In genomic region chr9:21509772-21510688, GRCm38 (mm10) we compare ENCODE assay signal across 7 mouse cellular contexts. TPM values are rescaled to one million over a fixed set of nuclear protein-coding genes. Genes with fewer than 3 reads are reported as not detected.
DNase-seq lines count a peak whose midpoint lies in the region; ATAC-seq lines count a peak whose summit lies in the region.

TSS of gene Tmed1 (minus strand) at chr9:21510252.

- 0 out of 2 replicates have a peak, but pooled peaks cover 2% of the 10 kb centered on the region for H3K9me3 ChIP-seq in intestine, embryonic 15.5 days
- no peaks in the 10 kb centered on the region for H3K9me3 ChIP-seq in midbrain, embryonic 10.5 days (replicated peaks)

- peak; percentile 97 for ATAC-seq in intestine, embryonic 15.5 days

- H3K4me2 ChIP-seq in intestine, embryonic 15.5 days (replicated peaks): peak within 1 kb of the TSS; percentile 73

- peaks cover 21% of the 10 kb centered on the region for H3K36me3 ChIP-seq in intestine, embryonic 15.5 days
- peaks cover 42% of the 10 kb centered on the region for H3K36me3 ChIP-seq in midbrain, embryonic 10.5 days

- H3K27ac ChIP-seq in intestine, embryonic 15.5 days: peak within 1 kb of the TSS; percentile 94
- peak within 1 kb of the TSS; percentile 92 for H3K27ac ChIP-seq in midbrain, embryonic 10.5 days (replicated peaks)

- intact Hi-C loops in gastrocnemius, postnatal 36 days (cut with DNase I): no loop called here
- intact Hi-C loops in left cerebral cortex, postnatal 25 days (cut with DNase I): loop anchor here (2.0 kb wide), 1 partner anchor 37 kb away; the partner anchor contains the start of gene Carm1

- H3K27me3 ChIP-seq in intestine, embryonic 15.5 days (replicated peaks): no peaks in the 10 kb centered on the region
- no peaks in the 10 kb centered on the region for H3K27me3 ChIP-seq in midbrain, embryonic 10.5 days (ENCODE audit: low read depth, poor library complexity, severe bottlenecking)

- WGBS in intestine, embryonic 15.5 days: under 1% methylated on average over 44 of the region's 44 CpGs
- under 1% methylated on average over 44 of the region's 44 CpGs for WGBS in midbrain, embryonic 10.5 days

- peaks cover 10% of the 10 kb centered on the region; the same call in 1 of the 2 replicates for H3K4me1 ChIP-seq in intestine, embryonic 15.5 days (replicated peaks)
- H3K4me1 ChIP-seq in midbrain, embryonic 10.5 days: peaks cover 20% of the 10 kb centered on the region

- peak; percentile 96 for DNase-seq in adrenal gland, adult 2 months
- DNase-seq in embryo, embryonic 11.5 days (ENCODE audit: low read depth, low spot score): peak; percentile 90
- DNase-seq in gastrocnemius, postnatal 36 days: peak; percentile 89 to 92
- peak; percentile 96 to 98 for DNase-seq in left cerebral cortex, postnatal 25 days (ENCODE audit: low spot score in 2 of 2)
- DNase-seq in midbrain, embryonic 10.5 days (ENCODE audit: low spot score): peak; percentile 96
- DNase-seq in right cerebral cortex, postnatal 4 days: peak; percentile 89

- peak within 1 kb of the TSS; percentile 83 for H3K9ac ChIP-seq in intestine, embryonic 15.5 days

- peak within 1 kb of the TSS; percentile 85 for H3K4me3 ChIP-seq in intestine, embryonic 15.5 days (replicated peaks)
- H3K4me3 ChIP-seq in midbrain, embryonic 10.5 days: peak within 1 kb of the TSS; percentile 75

RNA-seq across cellular contexts. Expression of gene Tmed1, which starts in this region (rescaled TPM):
- total RNA-seq in adrenal gland, adult 2 months (2021): 10 to 100 TPM; 22.6 to 36.6 TPM
- polyA plus RNA-seq in adrenal gland, adult 2 months (2012; rRNA removed): 34.9 and 36.4 TPM in 2 replicates
- 10 to 100 TPM; 24.4 to 34.9 TPM for total RNA-seq in gastrocnemius, postnatal 36 days (2021)
- polyA plus RNA-seq in intestine, embryonic 15.5 days (2015; fragmentation: Nextera tagmentation; extraction: Ambion mirVana): 77.7 and 84.5 TPM in 2 replicates
- total RNA-seq in left cerebral cortex, postnatal 25 days (2021): 10 to 100 TPM; 14.3 to 15.6 TPM
- polyA plus RNA-seq in midbrain, embryonic 10.5 days (2016; fragmentation: Nextera tagmentation; extraction: Ambion mirVana): 106 and 116 TPM in 2 replicates

Comparison
In these comparisons a context has a peak if more than half of its experiments do, and no peak if none do; other contexts are left out.
1. Peak in every context shown above with its lines: DNase-seq, ATAC-seq, H3K4me3 ChIP-seq and H3K27ac ChIP-seq.